Mouse (Mus musculus): Measurements from ENCODE around the gene Tmem150c. TPM values are rescaled to one million over a fixed set of nuclear protein-coding genes. Genes with fewer than 3 reads are reported as not detected.

Gene Tmem150c
- under 1 TPM in 1 of 2 experiments, not detected in 1; 0.37 TPM for total RNA-seq (2023)

DNA sequence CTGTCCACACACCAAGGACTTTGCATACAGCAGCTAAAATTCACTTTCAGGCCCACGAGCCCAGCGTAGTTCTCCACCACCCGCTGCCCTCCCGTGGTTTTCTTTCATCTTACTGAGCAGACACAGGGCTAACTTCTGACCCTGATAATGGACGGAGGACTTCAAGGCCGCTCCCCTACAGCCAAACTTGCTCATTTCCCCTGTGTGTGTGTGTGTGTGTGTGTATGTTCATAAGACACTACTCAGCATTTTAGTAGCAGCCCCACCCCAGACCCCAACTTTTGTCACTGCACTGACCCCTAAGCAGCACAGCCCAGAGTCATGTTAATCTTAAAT lies at the start of gene Tmem150c:
Gene Tmem150c, minus strand, starts transcription at position 171 of the 336 bp plus-strand sequence.

DNA sequence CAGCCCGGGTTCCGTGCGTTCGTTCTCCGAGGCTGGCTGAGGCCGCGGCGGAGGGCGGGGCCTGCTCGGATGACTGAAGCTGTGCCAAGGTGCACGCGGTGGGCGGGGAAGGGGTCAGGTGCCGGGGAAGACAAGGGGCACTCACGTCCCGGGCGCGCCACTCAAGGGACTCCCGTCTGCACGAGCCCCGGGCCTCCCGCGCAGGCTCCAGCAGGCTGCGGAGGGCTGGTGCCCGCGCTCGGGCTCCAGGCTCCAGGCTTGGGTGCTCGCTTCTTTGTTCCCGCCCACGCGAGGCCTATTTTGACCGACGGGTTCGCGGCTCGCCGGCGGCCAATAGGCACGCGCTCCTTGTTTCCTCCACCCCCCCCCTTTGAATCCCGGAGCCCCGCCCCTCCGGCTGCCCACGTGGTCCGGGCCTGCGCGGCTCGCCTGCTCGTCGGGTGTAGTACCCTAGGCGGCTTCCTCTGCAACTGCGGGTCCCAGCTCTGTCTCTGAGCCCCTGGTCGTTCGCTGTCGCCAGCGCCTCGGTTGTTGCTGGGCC lies 119.9 kb downstream of the Tmem150c start, which contains the start of the genes Hnrnpdl and Enoph1:
Gene Hnrnpdl, minus strand, starts transcription at position 63 of the 541 bp plus-strand sequence.
Gene Enoph1, plus strand, starts transcription at position 384 of the 541 bp plus-strand sequence.

Other genes with a start within 250 kb of the Tmem150c start
- 100 to 1,000 TPM; 213 to 250 TPM for gene Hnrnpd, start 180.9 kb downstream of the Tmem150c start, total RNA-seq (2023)
- gene 4930524J08Rik, start 180.7 kb downstream of the Tmem150c start, total RNA-seq (2023): 1 to 10 TPM; 1.2 to 1.3 TPM
- 100 to 1,000 TPM; 230 to 240 TPM for gene Hnrnpdl, start 120.1 kb downstream of the Tmem150c start, total RNA-seq (2023)
- gene Enoph1, start 119.8 kb downstream of the Tmem150c start, total RNA-seq (2023): 10 to 100 TPM; 32.6 to 35.8 TPM

All from monocyte, adult 59 days (primary cell).